Mouse (Mus musculus) C2C12 (cell line): ENCODE data around the gene Hmgcl. TPM values are rescaled to one million over a fixed set of nuclear protein-coding genes. Genes with fewer than 3 reads are reported as not detected.
A peak's percentile ranks its signal among the peaks of the same experiment; 100 is the strongest.

Experiments used
- H3K27me3 ChIP-seq: one replicate; pipeline ENCODE4 v1.6.1; 2011; ENCODE audit not compliant: control insufficient read depth, insufficient read depth, insufficient read length
- H3K36me3 ChIP-seq: one replicate; pipeline ENCODE4 v1.6.1; 2011; ENCODE audit not compliant: control insufficient read depth, insufficient read depth
- H3K4me3 ChIP-seq: one replicate; pipeline ENCODE4 v1.5.1; 2011; ENCODE audit warnings: mild to moderate bottlenecking, control low read depth; ENCODE audit not compliant: poor library complexity, insufficient read depth, severe bottlenecking
- H3K79me2 ChIP-seq: one replicate; pipeline ENCODE4 v1.6.1; 2011; ENCODE audit not compliant: control insufficient read depth, insufficient read depth
- H3K79me3 ChIP-seq: one replicate; pipeline ENCODE4 v1.6.1; 2011; ENCODE audit warnings: low read depth, control low read depth
- H3ac ChIP-seq: one replicate; pipeline ENCODE3; 2011; ENCODE audit warnings: low read depth; ENCODE audit not compliant: control insufficient read depth, insufficient read length
- CEBPB ChIP-seq: IDR thresholded peaks from one replicate; pipeline ENCODE4 v1.6.1; 2011; ENCODE audit warnings: low read depth, mild to moderate bottlenecking, control low read depth, moderate library complexity
- CTCF ChIP-seq: IDR thresholded peaks from one replicate; pipeline ENCODE4 v1.5.1; 2011; ENCODE audit not compliant: control insufficient read depth, insufficient read depth, insufficient read length
- FOSL1 ChIP-seq: IDR thresholded peaks from one replicate; pipeline ENCODE4 v1.8.0; 2011; ENCODE audit warnings: mild to moderate bottlenecking, low read length; ENCODE audit not compliant: poor library complexity, insufficient read depth, severe bottlenecking
- MAX ChIP-seq: IDR thresholded peaks from one replicate; pipeline ENCODE4 v1.6.1; 2011; ENCODE audit warnings: mild to moderate bottlenecking, control low read depth
- MYOD1 ChIP-seq: IDR thresholded peaks from one replicate; pipeline ENCODE4 v1.6.1; 2011; ENCODE audit warnings: low read depth; ENCODE audit not compliant: control insufficient read depth, insufficient read length
- MYOG ChIP-seq: IDR thresholded peaks from one replicate; pipeline ENCODE4 v1.6.1; 2011; ENCODE audit not compliant: control insufficient read depth, insufficient read length; ENCODE audit errors: extremely low read depth
- USF1 ChIP-seq: IDR thresholded peaks from one replicate; pipeline ENCODE4 v1.6.1; 2011; ENCODE audit warnings: low read depth, mild to moderate bottlenecking, control low read depth, moderate library complexity
- polyA plus RNA-seq: library from polyadenylated mRNA; unstranded; fragments of >200 nt; fragmentation: generic; extraction: Trizol; gene quantifications from one replicate; pipeline ENCODE4 v1.2.1, GENCODE M21; 2012; ENCODE audit warnings: missing spikeins

The Hmgcl gene
- polyA plus RNA-seq, 1 experiment: 24.3 TPM

DNA sequence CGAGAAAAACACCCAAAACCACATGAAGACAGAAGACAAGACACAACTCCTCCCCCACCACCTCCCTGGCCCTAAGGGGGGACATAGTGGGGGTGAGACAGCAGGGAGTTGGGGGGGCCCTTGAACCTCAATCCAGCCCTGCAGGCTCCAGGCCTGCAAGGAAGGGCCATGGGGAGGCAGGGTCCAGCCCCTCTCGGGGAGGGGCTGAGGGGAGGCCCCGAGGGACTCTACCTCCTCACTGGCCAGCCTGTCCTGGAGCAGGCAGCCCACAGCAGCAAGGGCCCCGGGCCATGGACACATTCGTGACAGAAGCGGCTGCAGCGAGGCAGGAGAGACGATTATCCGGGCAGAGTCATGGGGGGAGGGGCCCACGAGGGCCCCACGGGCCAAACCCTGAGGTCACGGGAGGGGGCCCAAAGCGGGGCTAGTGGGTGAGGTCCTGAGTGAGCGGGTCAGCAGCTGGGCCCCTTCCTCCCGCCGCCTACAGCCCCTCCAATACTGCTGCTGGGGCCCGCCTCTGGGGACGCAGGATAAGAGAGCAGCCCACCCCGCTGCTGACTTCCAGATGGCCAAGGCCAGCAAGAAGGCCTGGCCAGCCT is 22.1 kb downstream of the Hmgcl start:
- Histone ChIP-seq H3K79me2 (peaks cover 23% of the 10 kb centered on the region), H3ac (no peak overlapping the region), H3K36me3 (peaks cover 43% of the 10 kb centered on the region), H3K79me3 (peaks cover 11% of the 10 kb centered on the region), H3K4me3 (no peak overlapping the region), H3K27me3 (no peaks in the 10 kb centered on the region)
- TF ChIP-seq MYOD1: no peak
- no peak for TF ChIP-seq MAX
- no peak for TF ChIP-seq MYOG
- TF ChIP-seq CEBPB: no peak
- TF ChIP-seq CTCF: no peak
- no peak for TF ChIP-seq FOSL1
- no peak for TF ChIP-seq USF1

GRCm38 (mm10) chr4:135969070-135969750 is 23.0 kb downstream of the Hmgcl start:
- H3ac ChIP-seq: no peak overlapping the region
- no peak overlapping the region for H3K4me3 ChIP-seq
- H3K79me3 ChIP-seq: peaks cover 11% of the 10 kb centered on the region
- TF ChIP-seq MYOD1 (no peak), MYOG (no peak), CEBPB (no peak), USF1 (no peak), FOSL1 (no peak), CTCF (no peak), MAX (no peak)
- peaks cover 50% of the 10 kb centered on the region for H3K36me3 ChIP-seq
- H3K27me3 ChIP-seq: no peaks in the 10 kb centered on the region
- H3K79me2 ChIP-seq: peaks cover 23% of the 10 kb centered on the region

GRCm38 (mm10) chr4:135970585-135970984 is 24.3 kb downstream of the Hmgcl start:
- Histone ChIP-seq H3ac (no peak overlapping the region), H3K4me3 (no peak overlapping the region)

GRCm38 (mm10) chr4:135971805-135972555 is 25.7 kb downstream of the Hmgcl start:
- Histone ChIP-seq H3K27me3 (no peaks in the 10 kb centered on the region), H3K4me3 (peak overlapping the region; percentile 80), H3K36me3 (peaks cover 66% of the 10 kb centered on the region), H3K79me3 (peaks cover 11% of the 10 kb centered on the region), H3ac (peak overlapping the region; percentile 96), H3K79me2 (peaks cover 23% of the 10 kb centered on the region)
- TF ChIP-seq MAX (no peak), USF1 (no peak), CTCF (no peak)

More at GRCm38 (mm10) chr4:135970585-135970984, 24.3 kb downstream of the Hmgcl start:
- H3K27me3 ChIP-seq: no peaks in the 10 kb centered on the region
- TF ChIP-seq MYOG (no peak), MYOD1 (no peak), CTCF (no peak), FOSL1 (no peak), USF1 (no peak), CEBPB (no peak), MAX (no peak)
- H3K36me3 ChIP-seq: peaks cover 64% of the 10 kb centered on the region
- peaks cover 23% of the 10 kb centered on the region for H3K79me2 ChIP-seq
- peaks cover 11% of the 10 kb centered on the region for H3K79me3 ChIP-seq

GRCm38 (mm10) chr4:135972556-135972906 is 26.3 kb downstream of the Hmgcl start, which contains the start of gene Lypla2:
Lypla2 (minus strand) TSS chr4:135972626.
- H3K36me3 ChIP-seq: peaks cover 66% of the 10 kb centered on the region
- peak within 1 kb of the TSS; percentile 96 for H3ac ChIP-seq
- peaks cover 11% of the 10 kb centered on the region for H3K79me3 ChIP-seq
- TF ChIP-seq MAX (peak; percentile 27), MYOG (no peak)
- peaks cover 23% of the 10 kb centered on the region for H3K79me2 ChIP-seq
- no peaks in the 10 kb centered on the region for H3K27me3 ChIP-seq
- H3K4me3 ChIP-seq: peak within 1 kb of the TSS; percentile 80
